Mouse (Mus musculus): Measurements from ENCODE around the gene Copz1. TPM values are rescaled to one million over a fixed set of nuclear protein-coding genes. Genes with fewer than 3 reads are reported as not detected.
"Not testable (repeated sequence)": the region's sequence is repeated elsewhere in the genome, so short reads cannot be mapped to it uniquely, and the experiment has no call there.

Copz1 gene
- polyA plus RNA-seq, 1 experiment = 143 TPM

DNA sequence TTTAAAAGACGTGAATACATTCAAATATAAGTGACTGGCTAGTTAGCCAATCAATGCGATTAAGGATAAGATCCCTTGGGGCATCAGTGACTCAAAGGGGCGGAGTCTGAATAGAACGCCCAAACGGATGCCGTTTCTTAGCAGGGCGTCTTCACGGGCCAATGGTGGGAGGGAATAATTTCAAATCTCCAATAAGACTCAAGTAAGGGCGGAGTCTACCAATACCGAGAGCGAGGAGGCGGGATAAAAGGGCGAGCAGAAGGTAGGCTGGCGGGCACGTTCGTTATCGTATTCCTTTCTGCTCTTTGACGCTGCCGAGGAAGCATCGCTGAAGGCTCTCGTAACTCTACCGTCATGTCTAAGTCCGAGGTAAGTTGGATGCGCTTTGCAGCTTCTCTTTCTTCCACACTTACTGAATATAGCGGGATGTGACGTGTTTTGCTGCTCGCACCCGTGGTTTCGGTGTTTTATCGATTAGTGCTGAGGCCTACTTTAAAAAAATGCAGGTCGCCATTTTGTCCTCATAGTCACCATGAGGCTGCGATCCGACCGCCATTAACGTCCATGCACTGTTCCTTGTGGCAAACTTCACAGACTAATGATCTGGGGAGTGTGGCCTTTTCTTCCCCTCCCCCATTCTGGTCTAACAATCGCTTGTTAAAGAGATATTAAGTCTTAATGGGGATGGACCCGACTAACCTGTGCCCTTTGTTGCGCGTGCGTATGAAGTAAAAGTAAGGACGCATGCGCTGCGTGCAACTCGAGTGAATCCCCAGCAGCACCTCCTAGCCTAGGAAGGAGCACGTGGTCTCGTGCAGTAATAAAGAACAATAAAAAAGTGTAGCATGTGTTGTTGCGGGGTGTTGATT lies 32.1 kb upstream of the Copz1 start, which contains the start of gene Hnrnpa1:
TSS of gene Hnrnpa1 (plus strand) at position 273 of the 869 bp plus-strand sequence.
- H3K4me1 ChIP-seq (ENCODE audit: control insufficient read depth, insufficient read depth, low read length) = no peaks in the 10 kb centered on the region
- H3K4me3 ChIP-seq (ENCODE audit: insufficient read depth, low read length) = peak within 1 kb of the TSS; percentile 80
- TF ChIP-seq CTCF (IDR thresholded peaks at IDR 0.05; ENCODE audit: borderline replicate concordance, insufficient read depth, low read length) (no peak), POLR2A (IDR thresholded peaks at IDR 0.05; ENCODE audit: low read depth, low read length) (peak; percentile 98)
- peak within 1 kb of the TSS; percentile 95 for H3K27ac ChIP-seq (ENCODE audit: insufficient read depth, low read length)

DNA sequence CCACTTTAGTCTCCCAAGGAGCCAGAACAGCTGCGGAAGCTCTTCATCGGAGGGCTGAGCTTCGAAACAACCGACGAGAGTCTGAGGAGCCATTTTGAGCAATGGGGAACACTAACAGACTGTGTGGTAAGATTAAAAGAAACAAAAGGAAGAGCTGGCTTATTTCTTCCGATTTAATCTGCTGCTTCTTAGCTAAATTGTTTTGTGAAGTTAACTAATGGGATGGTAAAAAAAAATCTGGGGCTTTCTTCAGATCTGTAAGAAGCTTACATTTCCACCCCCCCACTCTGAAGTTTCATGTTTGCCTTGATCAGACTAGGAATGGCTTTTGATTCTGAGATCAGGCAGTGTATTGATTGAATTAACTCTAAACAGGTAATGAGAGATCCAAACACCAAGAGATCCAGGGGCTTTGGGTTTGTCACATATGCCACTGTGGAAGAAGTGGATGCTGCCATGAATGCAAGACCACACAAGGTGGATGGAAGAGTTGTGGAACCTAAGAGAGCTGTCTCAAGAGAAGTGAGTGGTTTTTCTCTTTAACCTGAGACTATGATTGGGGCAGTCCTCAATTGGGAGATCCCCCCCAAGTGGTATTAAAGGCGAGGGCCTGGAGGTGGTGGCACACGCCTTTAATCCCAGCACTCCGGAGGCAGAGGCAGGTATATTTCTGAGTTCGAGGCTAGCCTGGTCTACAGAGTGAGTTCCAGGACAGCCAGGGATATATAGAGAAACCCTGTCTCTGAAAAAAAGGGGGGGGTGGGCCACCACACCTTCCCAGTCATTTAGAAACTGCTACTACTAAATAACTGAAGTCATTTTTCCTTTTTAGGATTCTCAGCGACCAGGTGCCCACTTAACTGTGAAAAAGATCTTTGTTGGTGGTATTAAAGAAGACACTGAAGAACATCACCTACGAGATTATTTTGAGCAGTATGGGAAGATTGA lies 31.2 kb upstream of the Copz1 start:
- Histone ChIP-seq H3K4me3 (ENCODE audit: insufficient read depth, low read length) (peak overlapping the region; percentile 80), H3K27ac (ENCODE audit: insufficient read depth, low read length) (peak overlapping the region; percentile 89)
- H3K4me1 ChIP-seq (ENCODE audit: control insufficient read depth, insufficient read depth, low read length) = not testable (repeated sequence)

- H3K4me1 ChIP-seq (ENCODE audit: control insufficient read depth, insufficient read depth, low read length) = no peaks in the 10 kb centered on the region
These were observed 29.6 kb upstream of the Copz1 start for GRCm38 (mm10) chr15:103242885-103243284.

GRCm38 (mm10) chr15:103245616-103246015 lies 26.9 kb upstream of the Copz1 start:
- Histone ChIP-seq H3K4me1 (ENCODE audit: control insufficient read depth, insufficient read depth, low read length) (no peaks in the 10 kb centered on the region), H3K27ac (ENCODE audit: insufficient read depth, low read length) (no peak overlapping the region), H3K4me3 (ENCODE audit: insufficient read depth, low read length) (no peak overlapping the region; the same call in 1 of the 2 replicates)
- TF ChIP-seq CTCF (IDR thresholded peaks at IDR 0.05; ENCODE audit: borderline replicate concordance, insufficient read depth, low read length) (no peak), POLR2A (IDR thresholded peaks at IDR 0.05; ENCODE audit: low read depth, low read length) (peak; percentile 36; the same call in 1 of the 2 replicates)

More at GRCm38 (mm10) chr15:103242885-103243284, 29.6 kb upstream of the Copz1 start:
- Histone ChIP-seq H3K27ac (ENCODE audit: insufficient read depth, low read length) (no peak overlapping the region), H3K4me3 (ENCODE audit: insufficient read depth, low read length) (peak overlapping the region; percentile 80)
- TF ChIP-seq CTCF (IDR thresholded peaks at IDR 0.05; ENCODE audit: borderline replicate concordance, insufficient read depth, low read length) = no peak
- no peak for TF ChIP-seq POLR2A (IDR thresholded peaks at IDR 0.05; ENCODE audit: low read depth, low read length)

DNA sequence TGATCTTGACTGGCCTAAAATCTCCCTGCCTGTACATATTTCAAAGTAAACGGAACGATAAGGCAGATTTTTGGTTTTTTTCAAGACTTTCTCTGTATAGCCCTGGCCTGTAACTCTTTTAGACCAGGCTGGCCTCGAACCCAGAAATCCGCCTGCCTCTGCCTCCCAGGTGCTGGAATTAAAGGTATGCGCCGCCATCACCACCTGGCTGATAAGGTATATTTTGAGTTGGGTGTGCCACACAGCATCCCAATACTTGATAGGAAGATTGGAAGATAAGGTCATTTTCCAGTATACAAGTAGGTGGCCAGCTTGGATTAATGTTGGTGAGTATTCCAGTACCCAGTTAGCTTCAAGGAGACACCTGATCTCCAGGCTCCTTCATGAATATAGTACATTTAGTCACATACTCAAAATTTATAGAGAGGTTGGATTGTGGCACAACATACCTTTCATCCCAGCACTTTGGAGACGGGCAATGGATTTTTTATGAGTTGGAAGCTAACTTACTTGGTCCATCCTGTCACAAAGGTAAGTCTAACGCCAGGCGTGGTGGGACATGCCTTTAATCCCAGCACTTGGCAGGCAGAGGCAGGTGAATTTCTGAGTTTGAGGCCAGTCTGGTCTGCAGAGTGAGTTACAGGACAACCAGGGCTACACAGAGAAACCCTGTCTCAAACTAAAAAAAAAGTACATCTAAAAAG lies 25.3 kb upstream of the Copz1 start:
- no peak overlapping the region for H3K4me3 ChIP-seq (ENCODE audit: insufficient read depth, low read length)
- no peaks in the 10 kb centered on the region for H3K4me1 ChIP-seq (ENCODE audit: control insufficient read depth, insufficient read depth, low read length)
- TF ChIP-seq CTCF (IDR thresholded peaks at IDR 0.05; ENCODE audit: borderline replicate concordance, insufficient read depth, low read length) (no peak), POLR2A (IDR thresholded peaks at IDR 0.05; ENCODE audit: low read depth, low read length) (no peak)
- no peak overlapping the region for H3K27ac ChIP-seq (ENCODE audit: insufficient read depth, low read length)

DNA sequence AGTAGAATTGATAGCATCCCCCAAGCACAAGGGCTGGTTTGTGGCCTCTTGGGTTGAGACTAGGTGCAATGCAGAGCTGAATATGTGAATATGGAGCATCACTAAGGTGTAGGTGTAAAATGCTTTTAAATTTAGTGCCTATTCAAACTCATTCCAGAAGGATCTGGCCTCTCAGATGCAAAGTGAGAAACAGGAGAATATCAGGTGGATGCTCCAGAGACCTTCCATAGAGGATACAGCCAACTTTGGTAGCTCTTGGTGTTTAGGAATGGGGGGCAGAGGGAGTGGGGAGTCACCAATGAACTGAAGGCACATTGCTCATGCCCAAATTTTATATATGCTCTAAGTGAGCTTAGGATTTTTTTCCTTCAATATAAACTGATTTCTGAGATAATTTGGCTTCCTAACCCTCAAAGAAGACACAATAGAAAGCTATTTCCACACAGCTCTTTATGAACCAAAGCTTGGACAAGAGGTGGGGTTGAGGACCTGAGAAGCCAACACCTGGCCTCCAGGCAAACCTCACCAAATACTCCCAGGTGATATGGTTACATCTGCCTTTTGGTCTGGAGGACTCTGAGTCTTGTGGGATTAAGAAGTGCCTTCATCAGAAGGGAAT lies 24.6 kb upstream of the Copz1 start:
- Histone ChIP-seq H3K27ac (ENCODE audit: insufficient read depth, low read length) (no peak overlapping the region), H3K4me3 (ENCODE audit: insufficient read depth, low read length) (no peak overlapping the region), H3K4me1 (ENCODE audit: control insufficient read depth, insufficient read depth, low read length) (no peaks in the 10 kb centered on the region)
- peak; percentile 22; the same call in 1 of the 2 replicates for TF ChIP-seq POLR2A (IDR thresholded peaks at IDR 0.05; ENCODE audit: low read depth, low read length)
- no peak for TF ChIP-seq CTCF (IDR thresholded peaks at IDR 0.05; ENCODE audit: borderline replicate concordance, insufficient read depth, low read length)

DNA sequence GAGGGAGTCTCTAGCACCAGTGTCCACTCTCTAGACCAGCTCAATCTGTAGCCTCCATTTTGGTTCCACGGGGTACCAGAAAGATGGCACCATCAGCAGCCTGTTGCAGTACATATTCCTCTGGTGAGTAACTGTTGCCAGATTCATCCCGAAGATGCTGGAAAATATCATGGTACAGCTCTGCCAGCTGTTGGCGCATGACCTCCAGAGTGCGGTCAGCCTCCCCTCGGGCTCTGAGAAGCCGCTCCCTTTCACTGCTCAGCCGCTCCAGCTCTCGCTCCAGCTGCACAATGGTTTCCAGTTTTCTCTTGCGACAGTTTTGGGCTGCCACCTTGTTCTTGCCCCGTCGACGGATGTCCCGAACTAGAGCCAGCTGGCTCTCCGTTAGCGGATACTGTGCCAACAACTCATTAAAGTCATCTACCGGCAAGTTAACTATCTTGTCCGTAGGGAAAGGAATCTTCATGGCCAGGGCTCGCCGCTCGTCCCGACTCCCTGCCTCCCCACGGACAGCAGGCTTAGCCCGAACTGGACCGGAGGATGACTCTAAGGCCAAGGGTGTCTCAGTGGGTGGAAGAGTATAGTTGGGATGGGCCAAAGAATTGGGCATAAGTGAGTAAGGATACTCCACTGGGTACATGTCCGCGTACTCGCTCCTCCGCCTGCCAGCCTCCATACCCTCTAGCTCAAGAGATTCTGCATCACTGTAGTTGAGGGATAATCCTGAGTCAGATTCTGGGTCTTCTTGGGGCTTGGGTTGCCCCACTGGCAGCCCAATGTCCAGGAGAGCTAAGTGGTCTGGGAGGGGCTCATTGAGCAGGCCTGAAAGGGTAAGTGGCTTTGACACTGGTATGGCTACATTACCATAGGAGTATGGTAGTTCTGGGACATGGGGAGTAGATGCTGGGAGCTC lies 23.9 kb upstream of the Copz1 start:
- Histone ChIP-seq H3K4me3 (ENCODE audit: insufficient read depth, low read length) (no peak overlapping the region), H3K4me1 (ENCODE audit: control insufficient read depth, insufficient read depth, low read length) (no peaks in the 10 kb centered on the region), H3K27ac (ENCODE audit: insufficient read depth, low read length) (no peak overlapping the region)
- TF ChIP-seq CTCF (IDR thresholded peaks at IDR 0.05; ENCODE audit: borderline replicate concordance, insufficient read depth, low read length) (no peak), POLR2A (IDR thresholded peaks at IDR 0.05; ENCODE audit: low read depth, low read length) (peak; percentile 33; the same call in 1 of the 2 replicates)

- not testable (repeated sequence) for H3K27ac ChIP-seq (ENCODE audit: insufficient read depth, low read length); H3K4me1 ChIP-seq (ENCODE audit: control insufficient read depth, insufficient read depth, low read length); H3K4me3 ChIP-seq (ENCODE audit: insufficient read depth, low read length)
These were observed 23.0 kb upstream of the Copz1 start for GRCm38 (mm10) chr15:103249511-103249910.

Measured in embryonic fibroblast, embryonic 13.5 days (primary cell).